Mouse (Mus musculus) frontal cortex, postnatal 25 days (tissue): ENCODE results near the gene Stxbp1.

Experiments
- DNase-seq, 2 experiments: peaks; one replicate each; pipeline ENCODE4 v3.0.0; 2022; ENCODE audit warnings: low spot score in 2 of 2

The Stxbp1 gene

DNA sequence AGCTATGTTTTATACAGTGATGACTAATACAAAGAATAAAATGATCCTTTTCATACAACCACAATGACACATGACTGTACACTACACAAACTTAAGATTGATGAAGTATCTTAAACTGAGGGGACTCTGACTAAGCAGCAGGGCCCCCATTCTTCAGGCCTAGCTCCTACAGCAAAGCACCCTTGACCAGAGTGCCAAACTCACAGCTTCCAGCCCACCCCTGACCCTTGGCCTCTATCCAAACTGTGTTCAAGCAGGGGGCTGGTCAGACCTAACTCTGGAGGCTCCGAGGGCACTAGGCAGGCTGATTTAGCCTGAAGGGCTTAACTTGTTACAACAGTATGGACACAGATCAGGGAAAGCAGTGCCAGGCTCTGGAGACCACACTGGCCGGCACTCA is 58.5 kb downstream of the Stxbp1 start:
- DNase-seq: no peak

- no peak for DNase-seq
Measured at GRCm38 (mm10) chr2:32787176-32787575, 59.9 kb downstream of the Stxbp1 start.

GRCm38 (mm10) chr2:32784048-32784681 is 62.9 kb downstream of the Stxbp1 start, which contains the start of gene Cfap157:
Gene Cfap157 (minus strand): TSS chr2:32784428.
- no peak for DNase-seq

DNA sequence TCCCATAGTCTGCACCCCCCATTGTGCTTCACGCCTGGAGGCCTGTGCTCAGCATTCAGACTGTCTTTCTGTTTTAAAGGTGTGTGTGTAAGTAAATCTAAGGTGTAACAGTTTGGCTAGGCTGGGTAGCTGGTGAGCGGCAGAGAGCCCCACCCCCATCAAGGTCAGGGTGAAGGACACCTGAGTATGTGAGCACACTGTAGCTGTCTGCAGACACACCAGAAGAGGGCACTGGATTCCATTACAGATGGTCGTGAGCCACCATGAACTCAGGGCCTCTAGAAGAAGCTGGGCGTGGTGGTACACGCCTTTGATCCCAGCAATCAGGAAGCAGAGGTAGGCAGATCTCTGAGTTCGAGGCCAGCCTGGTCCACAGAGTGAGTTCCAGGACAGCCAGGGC is 65.3 kb downstream of the Stxbp1 start:
- DNase-seq: no peak

DNA sequence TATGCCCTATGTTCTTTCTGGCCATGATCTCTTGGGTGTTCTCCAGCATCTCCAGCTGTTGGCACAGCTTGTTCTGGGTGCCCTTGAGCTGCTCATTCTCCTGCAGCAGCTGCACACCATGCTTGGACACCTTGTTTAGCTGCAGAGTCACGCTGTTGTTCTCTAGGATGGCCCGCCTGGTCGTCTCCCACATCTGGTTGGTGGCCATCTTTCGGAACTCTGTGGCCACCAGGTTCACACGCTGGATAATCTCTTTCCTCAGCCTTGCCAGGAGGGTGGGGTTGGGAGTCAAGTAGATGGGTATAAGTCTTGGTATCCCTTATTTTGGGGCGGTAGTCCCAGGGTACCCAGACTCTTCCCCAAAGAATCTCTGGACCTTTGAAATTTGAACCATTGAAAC is 67.3 kb downstream of the Stxbp1 start:
- DNase-seq: no peak

- peak; percentile 41 to 43 for DNase-seq
Measured at GRCm38 (mm10) chr2:32779131-32779530, 67.9 kb downstream of the Stxbp1 start.

DNA sequence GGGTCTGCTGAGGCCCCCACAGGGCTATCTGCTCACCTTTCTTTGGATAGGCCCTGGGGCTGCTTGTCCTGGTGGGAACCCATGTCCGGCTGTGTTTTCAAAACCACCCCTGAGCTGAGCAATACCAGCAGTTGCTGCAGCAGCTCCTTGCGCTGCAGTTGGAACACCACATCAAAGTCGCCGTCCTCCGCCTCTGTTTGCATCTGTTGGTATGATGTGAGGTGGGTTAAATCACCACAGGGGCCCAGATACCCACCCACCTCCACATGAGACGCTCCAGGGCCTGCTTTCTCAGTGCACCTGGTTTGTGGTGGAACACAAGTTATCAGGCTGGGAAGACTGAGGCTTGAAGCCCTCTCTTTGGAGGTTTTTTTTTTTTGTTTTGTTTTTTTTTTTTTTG is 69.0 kb downstream of the Stxbp1 start:
- no peak for DNase-seq

DNA sequence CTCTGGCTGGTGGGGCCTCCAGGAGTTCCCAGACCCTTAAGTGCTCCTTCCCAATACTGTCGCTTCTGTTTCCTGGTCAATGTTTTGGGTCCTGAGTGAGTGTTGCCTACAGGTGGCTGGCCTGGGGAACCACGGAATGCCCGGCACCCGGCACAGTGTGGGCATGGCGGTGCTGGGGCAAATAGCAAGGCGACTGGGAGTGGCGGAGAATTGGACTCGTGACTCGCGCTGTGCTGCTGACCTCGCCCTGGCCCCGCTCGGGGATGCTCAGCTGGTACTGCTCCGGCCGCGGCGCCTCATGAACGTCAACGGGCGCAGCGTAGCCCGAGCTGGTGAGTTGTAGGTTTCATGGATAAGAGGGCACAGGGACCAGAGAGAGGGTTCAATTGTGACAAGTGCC is 70.9 kb downstream of the Stxbp1 start:
- no peak for DNase-seq

DNA sequence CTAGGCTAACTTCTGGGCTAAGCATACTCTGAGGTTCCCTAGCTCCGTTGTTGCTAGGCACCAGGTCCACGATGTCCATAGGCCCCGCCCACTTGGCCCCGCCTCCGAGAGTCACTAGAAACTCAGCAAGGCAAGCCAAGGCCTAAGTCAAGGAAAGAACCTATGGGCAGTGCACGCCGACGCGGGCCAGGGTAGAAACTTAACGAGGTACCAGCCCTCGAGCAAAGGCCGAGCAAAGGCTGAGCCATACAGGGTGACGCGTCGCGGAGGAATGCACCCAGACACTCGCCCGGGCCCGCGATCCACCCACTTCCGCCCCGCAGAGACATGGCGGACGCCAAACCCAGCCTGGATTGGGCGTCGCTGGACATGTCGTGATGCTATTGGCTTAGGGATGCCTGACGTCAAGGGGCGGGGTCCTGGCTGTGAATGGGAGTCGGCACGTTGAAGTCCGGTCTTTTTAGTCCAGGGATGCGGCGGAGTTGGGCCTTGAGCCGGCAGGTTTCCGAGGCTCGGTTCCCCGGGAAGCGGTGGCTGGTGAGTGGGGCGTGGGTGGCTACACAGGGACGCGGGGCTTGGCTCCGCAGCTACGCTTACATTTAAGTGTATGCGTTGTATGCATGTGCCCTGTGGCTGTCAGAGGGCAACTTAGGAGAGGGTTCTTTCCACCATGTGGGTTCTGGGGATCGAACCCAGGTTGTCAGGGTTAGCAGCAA is 71.5 kb downstream of the Stxbp1 start, which contains the start of the genes Ttc16 and Ptrh1:
Gene Ttc16 (minus strand): TSS at position 275 of the 716 bp plus-strand sequence.
Gene Ptrh1 (plus strand): TSS at position 428 of the 716 bp plus-strand sequence.
- peak; percentile 92 to 95 for DNase-seq

DNA sequence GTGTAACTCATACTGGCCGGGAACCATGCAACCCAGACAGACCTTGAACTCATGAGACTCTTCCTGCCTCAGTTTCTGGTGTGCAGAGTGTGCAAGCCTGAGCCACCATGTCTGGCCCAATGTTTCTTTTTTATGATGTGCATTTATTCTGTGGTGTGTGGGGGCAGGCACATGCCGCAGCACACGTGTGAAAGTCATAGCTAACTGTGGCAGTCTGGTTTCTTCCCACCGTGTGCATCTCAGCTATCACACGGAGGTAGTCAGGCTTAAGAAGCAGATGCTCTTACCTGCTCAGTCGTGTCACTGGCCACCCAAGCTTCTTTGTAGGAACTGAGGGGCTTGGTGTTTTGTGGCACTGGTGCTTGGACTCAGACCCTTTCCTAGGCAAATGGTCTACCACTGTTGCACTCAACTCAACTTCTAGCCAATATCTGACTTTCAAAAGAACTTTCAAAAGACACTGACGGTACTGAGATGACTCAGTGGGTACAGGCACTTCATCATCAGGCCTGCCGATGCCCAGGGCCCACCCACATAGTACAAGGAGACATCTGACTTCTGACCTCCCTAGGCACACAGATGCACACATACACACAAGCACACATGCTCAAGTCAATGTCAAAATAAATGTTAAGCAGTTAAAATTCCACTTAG is 74.3 kb downstream of the Stxbp1 start:
- DNase-seq: no peak

GRCm38 (mm10) chr2:32771886-32772285 is 75.2 kb downstream of the Stxbp1 start:
- no peak for DNase-seq

DNA sequence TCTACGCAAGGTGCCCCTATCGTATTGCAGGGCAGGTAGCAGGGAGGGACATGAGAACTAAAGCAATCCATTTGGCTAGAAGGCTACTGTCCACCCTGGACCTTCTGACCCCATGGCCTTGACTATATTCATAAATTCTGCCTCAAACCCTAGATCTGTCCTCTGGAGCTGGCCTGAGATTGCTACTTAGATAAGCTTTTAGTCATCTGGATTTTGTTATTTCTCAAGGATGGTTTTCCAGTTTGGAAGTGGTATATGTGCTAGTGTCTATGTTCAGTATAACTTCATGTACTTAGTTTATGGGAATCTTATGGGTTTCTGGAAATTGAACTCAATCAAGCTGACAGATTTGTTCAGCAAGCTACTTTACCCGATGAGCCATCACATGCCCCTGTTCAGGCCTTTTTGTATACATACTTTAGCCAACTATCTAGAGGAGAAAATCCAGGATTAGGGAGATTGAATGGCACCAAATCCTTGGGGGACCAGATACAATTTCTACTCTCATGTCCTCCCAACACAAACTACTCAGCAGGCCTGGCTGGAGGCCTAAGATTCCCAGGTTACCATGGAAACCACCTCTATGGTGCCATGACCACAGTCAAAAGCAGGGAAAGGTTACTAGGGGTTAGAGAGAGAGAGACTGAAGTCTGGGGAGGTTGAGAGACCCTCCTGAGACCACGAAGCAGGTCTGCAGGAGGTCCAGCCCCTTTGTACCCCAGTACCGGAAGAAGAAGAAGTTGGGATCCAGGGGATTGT is 77.5 kb downstream of the Stxbp1 start:
- DNase-seq: no peak

DNA sequence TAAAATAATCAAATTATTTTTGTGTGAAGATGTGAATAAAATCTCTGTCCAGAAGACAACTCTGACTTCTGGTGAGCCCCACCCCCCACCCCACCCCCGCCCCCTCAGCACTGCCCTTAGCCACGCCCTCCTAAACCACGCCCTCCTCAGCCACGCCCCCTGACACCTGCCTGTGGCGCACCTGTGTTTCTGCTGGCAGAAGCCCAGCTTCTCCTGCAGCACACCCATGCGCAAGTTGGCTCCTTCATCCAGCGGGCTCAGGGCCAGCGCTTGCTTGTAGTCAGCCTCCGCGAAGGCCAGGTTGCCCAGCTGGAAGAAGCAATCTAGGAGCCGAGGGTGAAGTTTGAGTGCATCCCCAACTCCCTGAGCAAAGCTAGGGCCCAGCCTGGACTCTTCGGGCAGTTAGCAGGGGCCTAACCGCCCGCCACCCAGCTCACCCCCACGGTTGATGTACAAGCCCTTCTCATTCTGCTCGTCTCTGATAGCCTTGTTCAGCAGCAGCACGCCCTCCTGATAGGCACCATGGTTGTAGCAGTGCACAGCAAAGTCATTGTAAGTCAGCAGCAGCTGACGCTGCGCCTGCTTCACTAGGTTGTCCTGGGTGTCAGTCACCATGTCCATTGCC is 78.3 kb downstream of the Stxbp1 start:
- DNase-seq: no peak

GRCm38 (mm10) chr2:32767241-32767640 is 79.8 kb downstream of the Stxbp1 start:
- DNase-seq: no peak

DNA sequence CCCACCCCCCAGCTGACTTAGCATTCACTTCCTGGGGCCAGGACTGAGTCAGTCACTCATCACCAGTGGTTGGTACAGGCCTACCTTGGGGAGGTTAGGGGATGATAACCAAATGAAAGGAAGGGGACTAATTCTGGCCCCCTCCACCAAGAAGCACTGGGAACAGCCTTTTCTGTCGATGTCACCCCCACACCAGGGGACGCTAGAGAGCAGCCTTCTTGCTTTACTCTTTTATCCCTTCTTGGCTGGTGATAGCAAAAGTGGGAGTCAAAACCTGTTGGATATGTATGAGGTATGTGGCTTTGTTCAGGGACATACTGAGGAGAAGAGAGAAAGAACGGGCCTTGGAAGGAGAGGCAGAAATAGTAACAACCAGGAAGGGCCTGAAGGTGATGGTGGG is 83.7 kb downstream of the Stxbp1 start:
- no peak for DNase-seq

GRCm38 (mm10) chr2:32761859-32762258 is 85.2 kb downstream of the Stxbp1 start:
- DNase-seq: no peak

GRCm38 (mm10) chr2:32761361-32761760 is 85.7 kb downstream of the Stxbp1 start:
- no peak for DNase-seq

GRCm38 (mm10) chr2:32759001-32759400 is 88.0 kb downstream of the Stxbp1 start:
- DNase-seq: no peak

DNA sequence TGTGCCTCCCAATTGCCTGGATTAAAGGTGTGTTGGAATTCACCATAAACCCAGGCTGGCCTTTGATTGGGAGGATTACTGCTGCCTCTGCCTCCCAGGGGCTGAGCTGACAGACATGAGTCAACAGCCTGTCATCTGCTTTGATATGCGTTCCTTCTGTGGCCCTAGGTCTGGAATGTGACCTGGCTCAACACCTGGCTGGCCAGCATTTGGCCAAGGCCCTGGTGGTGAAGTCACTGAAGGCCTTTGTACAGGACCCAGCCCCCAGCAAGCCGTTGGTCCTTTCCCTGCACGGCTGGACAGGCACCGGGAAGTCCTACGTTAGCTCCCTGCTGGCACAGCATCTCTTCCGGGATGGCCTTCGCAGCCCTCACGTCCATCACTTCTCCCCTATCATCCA is 88.5 kb downstream of the Stxbp1 start:
- DNase-seq: no peak

- DNase-seq: peak; percentile 88 to 92
Measured at GRCm38 (mm10) chr2:32757056-32757845, 89.8 kb downstream of the Stxbp1 start, which contains the start of gene Tor2a. Gene Tor2a (plus strand): TSS chr2:32757234.

DNA sequence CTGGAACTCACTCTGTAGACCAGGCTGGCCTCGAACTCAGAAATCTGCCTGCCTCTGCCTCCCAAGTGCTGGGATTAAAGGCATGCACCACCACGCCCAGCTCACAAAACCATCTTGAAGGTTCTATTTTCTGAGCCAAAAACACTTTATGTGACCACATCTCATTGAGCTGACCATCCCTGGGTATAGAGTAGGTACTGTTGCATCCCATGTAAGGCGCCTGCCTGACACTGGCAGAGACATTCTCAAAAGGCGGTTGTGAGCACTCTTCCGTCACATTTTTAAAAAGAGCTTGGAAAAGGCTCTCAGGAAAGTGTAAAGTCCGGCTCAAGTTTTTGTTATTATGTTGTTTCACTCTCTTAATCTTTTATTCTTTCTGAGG is 90.4 kb downstream of the Stxbp1 start:
- DNase-seq: no peak
